Mouse (Mus musculus): Measurements from ENCODE around the gene C1ql4.

- TF ChIP-seq POLR2A (IDR thresholded peaks at IDR 0.05; ENCODE audit: insufficient read depth, low read depth, low read length) (no peak), CTCF (IDR thresholded peaks at IDR 0.05) (no peak)
These were observed 51.2 kb downstream of the C1ql4 start for GRCm38 (mm10) chr15:99036249-99036905.

Data from heart, adult 2 months (tissue).